Mouse (Mus musculus) cerebellum, adult (tissue): ENCODE measurements at regions not wholly inside any gene's neighbourhood (a gene's known extent, or its start where the extent isn't known, plus 50 kb on each side); places are given as distances from the start of the nearest gene placed in this dataset.

Experiments
- ATAC-seq: cut with Nextera tagmentation; 2 replicates; pipeline ENCODE4 v1.9.2; 2017; ENCODE audit warnings: mild to moderate bottlenecking, moderate library complexity, mixed read lengths; ENCODE audit not compliant: insufficient number of reproducible peaks, low FRiP score, low TSS enrichment

DNA sequence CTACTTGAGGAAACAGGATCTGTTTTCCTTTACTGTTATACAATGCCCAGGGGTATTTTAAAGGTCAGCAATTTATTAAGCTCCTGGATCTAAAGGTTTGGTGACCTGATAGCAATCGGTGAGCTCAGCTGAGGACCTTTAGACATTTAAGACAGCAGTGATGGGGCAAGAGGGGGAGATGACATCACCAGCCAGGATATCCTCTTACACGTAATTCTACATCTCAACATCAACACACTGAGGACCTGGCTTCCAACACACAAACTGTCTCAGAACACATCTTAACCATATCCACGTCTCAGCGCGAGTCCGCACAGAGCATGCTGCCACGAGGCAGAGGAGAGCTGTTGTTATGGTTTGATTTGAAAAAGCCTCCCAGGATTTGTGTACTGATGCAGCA lies 69.2 kb downstream of the Nhlrc3 start:
- ATAC-seq: no peak

DNA sequence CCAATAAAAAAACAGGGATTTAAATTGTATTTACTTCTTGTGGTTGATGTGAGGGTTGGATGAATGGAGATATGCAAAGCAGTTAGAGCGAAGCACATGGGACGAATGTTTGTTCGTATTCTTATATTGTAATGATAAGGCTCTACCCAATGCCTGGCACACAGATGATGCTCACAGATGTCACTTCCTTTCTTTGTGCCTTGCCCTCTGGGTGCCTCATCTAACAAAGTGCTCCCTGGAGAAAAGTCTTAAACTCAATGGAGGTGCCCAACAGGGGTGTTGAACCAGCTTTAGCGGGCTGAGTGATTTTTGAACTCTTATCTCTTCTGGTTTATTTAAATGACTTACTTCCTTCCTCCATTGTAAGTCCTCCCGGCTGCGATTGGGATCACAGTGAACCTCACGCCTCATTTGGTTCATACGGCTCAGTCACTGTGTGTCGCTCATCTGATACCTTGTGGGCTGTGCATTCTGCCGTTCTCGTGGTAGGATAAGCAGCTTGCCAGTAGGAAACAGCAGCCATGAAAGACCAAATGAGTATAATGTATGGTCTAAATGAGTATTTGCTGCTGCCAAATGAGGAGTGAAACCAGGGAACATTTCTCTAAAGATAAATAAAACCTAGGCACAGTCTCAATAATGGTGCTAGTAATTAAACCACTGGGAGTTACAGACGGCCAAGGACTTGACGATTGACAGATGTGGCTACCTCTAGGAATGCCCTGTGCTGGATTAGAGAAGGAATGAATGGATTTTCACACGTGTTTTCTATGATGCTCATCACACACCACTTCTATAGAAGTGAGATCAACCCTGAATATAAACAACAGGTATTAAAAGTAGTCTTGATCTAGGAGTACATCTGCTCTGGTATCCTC lies 81.2 kb downstream of the Nhlrc3 start:
- ATAC-seq: no peak

DNA sequence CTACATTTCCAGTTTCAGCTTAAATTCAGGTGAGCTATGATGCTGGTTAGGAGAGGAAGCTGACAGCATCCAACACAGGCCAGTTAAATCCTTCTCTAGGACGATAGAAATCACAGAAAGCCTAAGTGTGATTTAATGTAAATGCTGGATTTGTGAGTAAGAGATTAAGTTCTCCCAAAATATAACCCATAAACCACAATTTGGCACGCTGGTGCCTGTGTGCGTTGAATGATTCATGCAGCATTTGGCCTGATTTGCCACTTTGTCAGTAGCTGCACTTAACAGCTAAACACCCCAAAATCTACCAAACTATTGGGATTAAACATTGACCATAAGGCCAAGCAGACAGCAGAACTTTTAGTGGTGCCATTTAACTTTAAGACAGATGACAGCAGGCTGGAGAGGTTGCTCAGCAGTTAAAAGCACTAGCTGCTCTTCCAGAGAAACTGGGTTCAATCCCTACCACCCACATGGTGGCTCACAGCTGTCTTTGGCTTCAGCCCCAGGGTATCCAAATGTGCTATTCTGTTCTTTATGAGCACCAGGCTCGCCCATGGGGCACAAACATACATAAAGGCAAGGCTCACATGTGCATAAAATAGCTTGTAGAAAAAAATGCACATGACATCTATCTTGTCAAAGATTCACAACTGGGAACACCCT lies 83.5 kb downstream of the Nhlrc3 start:
- no peak for ATAC-seq

DNA sequence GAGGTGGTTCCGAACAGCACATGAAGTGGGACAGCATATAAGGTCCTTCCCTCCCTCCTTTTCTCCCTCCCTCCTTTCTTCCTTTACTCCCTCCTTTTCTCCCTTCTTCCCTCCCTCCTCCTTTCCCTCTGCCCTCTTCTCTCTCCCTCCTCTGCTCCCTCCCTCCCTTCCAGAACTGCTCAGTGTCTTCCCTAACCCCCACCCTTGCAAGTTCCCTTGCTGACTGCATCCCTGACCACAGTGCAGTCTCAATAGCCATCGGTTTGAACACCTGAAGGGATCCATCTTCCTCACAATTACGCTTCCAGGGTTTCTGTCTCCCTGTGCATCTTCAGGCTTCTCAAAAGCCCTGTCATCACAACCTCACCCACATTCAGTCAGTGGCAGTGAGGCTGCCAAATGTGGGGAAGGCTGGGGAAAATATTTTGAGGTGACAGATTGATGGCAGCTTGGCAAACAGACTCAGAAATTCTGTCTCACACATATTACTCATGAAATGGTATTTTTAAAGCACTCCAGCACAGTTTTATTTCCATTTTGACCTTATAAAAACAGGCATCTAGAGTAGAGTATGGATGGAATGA lies 86.2 kb downstream of the Nhlrc3 start:
- no peak for ATAC-seq

DNA sequence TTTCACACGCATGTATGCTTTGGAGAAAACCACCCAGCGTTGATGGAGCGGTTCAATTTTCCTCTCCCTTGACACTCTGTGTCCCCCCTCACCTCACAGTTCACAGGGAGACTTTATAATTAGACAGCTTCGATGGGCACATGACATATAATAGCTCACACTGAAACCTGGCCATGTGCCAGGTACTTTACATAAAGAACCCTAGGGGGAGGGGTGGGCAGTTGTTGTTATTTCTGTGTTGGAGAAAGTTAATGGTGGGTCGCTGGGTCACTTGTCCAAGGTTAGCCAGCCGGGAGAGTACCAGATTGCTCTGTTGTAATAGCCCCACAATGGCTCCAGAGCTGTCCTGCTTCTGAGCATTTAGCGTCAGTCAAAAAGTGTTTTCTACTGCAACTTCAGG lies 90.2 kb downstream of the Nhlrc3 start:
- no peak for ATAC-seq

DNA sequence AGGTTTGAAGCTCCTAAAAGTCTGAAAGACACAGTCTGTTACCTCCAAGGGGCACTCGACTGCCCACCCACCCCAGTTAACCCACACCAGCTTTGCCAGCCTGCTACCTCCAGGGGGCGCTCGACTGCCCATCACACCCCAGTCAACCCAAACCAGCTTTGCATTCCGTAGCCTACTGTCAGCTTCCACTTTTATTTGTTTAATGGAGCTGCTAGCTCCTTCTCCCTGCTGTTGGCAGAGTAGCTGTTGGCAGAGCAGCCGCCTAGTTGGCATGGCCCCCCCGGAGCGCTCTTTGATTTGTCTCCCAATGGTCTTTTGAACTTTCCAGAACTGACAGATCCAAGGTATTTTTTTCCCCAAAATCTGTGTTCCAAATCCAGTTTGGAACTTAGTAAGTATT lies 91.2 kb downstream of the Nhlrc3 start:
- no peak for ATAC-seq

DNA sequence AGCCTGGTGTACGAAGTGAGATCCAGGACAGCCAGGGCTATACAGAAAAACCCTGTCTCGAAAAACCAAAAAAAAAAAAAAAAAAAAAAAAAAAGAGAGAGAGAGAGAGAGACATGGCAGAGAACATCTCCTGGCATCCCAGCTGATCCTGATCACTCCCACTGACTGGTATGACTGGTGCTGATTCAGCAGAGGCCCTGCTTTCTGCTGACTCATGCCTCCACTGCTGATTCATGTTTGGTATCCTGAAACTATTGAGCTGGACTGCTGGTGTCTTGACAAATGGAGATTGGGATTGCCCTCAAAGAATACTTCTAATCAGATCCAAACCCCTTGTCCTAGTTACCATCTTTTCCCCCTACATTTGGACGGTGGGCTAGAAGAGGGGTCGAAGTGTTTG lies 101.9 kb downstream of the Nhlrc3 start:
- no peak for ATAC-seq

DNA sequence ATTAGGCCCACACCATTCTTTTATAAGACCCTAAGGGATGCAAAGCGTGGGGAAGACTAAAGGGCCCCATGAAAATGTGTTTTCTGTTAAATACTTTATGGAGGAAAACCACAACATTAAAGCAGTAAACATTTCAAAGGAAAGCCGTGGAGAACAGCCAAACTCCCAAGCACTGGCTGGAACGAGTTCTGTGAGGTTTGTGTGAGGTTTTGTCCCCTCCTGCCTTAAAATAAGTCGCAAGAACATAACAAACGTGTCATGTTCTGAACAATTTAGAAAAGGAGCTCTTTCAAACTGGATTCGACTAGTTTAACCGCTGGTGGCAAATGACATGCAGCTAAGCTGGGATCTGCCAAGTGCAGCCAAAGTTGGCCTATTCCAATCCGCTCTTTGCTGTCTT lies 109.4 kb downstream of the Nhlrc3 start:
- ATAC-seq: no peak

DNA sequence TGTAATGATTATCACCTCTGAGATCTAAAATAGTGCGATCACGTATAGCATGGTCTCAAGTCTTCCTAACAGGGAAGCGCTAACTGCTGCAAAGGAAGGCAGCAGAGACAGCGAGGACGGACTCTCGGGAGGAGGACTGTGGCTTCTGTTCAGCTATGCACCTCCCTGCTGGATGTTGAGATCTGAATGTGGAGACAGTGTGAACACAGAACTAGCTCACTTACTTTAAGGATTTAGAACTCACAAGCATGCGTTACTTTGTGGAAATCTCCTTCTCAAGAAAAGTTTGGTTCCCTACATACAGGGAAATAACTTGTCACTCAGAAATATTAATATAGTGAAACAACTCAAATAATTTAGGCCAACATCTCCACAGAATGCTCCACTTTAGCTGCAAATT lies 109.8 kb downstream of the Nhlrc3 start:
- ATAC-seq: no peak

DNA sequence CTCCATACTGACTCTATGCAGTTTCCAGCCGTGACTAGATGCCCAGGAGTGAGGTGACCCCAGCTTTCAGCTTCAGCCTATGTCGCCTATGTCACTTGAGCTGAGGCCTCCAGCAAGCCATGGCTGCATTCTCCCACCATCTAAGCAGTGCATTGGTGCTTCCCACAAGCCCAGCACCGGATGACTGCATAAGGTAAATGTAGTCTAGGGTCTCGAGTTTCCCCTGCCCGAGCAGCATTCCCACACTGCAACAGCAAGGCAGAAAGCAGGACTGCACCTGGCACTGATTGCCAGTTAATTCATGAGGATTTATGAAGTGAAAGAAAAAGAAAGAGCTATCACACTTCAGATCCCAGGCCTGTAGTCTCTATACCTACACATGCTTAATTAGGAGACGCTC lies 119.5 kb downstream of the Nhlrc3 start:
- no peak for ATAC-seq

DNA sequence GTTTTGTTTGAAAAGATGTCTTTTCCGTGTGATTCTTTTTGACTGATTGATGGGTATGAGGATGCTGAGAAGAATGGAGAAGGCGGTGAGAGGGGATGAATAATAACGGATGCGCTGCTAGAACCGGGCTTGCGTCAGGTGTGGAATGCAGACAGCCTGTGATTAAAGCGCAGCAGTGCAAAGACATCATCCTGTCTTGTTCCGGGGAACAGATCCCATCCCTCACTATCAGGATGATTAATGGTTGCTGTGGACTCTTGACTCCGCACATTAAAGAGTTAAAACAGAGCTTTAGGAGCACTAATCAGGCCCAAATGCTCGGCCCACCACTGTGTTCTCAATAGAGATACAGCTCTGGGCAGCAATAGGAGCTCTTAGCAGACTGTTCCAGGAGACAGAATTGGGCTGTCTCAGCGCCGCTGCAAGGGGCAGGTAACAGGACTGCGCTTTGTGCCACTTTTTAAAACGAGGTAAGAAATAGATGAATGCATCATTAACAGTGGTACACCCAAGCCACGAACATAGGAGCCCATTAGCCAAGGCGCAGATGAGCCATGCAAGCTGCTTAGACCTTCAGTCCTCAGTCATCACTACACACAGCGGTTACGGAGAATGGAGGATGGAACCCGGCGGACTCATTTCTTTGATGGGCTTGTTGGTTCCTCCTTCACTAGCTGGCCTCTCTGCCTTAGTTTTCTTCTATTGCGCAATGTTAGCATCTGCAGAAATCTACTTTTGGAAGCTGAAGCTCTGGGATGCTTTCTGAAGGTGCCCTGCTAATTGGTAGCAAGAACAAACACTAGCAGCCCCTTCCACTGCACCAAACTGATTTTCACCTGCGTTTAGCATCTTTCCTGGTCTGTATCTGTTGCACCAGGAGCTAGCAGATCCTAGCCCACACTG lies 121.6 kb downstream of the Nhlrc3 start:
- ATAC-seq: no peak

DNA sequence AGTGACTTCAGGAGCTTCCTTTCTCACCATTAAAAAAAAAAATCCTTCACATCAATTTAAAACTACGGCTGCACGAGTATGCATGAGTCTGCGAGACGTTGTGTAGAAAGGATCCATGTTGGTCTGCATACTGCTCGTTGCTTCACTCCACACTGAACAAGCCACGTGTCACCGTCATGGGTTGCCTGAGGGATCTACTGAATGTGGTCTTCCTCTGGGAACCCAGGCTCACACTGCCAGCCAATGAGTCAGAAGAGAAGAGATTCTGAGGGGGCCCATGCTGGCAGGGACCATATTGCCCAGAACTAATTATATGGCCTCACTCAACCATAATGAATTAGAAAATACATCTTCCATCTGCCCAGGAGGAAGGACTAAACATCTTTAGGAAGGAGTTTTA lies 124.6 kb downstream of the Nhlrc3 start:
- ATAC-seq: no peak

DNA sequence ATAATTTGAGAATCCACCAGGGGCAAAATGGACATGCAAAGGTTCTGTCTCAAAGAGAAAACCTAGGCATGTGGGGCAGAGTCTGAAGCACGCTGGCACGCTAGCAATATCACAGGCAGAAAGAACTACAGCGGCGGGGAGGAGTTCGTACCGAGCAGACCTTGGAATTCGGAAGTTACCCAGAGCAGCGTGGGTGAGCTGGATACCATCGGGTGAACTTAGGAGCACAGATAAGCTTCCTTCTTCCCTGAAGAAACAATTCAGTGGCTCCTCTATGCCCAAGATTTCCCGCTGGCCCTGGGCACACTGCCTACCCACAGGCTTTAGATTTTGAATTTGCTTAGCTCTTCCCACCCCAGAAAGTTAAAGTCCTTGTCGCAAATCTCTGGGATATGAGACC lies 129.1 kb downstream of the Nhlrc3 start:
- ATAC-seq: peak; percentile 49; the same call in 1 of the 2 replicates

DNA sequence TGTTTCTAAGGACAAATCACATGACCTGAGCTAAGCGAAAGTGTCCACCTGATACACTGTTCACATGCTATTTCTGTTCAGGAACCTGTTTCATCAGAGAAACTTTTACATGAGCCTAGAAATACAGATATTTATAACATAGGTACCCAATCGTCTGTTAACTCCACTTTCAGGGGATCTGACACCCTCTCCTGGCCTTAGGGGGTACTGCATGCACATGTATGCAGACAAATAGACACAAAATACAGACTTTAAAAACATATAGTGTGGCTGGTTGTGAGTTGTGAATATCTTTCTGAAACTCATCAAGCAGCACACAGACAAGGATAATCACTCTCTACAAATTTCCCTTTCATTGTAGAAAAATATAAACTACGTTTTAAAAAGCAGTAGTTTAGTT lies 133.6 kb downstream of the Nhlrc3 start:
- ATAC-seq: no peak

DNA sequence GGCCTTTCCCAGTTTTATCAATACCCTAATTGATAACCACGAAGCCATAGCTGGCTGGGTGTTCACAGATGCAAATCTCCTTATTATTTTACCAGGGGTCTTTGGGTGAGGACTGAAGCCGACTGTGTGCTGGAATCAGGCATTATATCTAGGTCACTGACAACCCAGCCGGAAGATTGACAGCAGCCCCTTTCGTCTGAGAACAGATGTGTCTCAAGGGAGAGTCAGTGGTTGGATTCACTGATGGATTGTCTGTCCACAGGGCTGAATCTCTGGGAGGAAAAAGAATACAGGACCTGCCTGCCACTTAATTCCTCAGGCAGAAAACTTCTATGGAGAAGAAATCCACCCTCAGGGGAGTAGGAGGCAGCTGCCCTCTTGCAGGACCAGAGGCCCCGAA lies 135.7 kb downstream of the Nhlrc3 start:
- ATAC-seq: no peak

DNA sequence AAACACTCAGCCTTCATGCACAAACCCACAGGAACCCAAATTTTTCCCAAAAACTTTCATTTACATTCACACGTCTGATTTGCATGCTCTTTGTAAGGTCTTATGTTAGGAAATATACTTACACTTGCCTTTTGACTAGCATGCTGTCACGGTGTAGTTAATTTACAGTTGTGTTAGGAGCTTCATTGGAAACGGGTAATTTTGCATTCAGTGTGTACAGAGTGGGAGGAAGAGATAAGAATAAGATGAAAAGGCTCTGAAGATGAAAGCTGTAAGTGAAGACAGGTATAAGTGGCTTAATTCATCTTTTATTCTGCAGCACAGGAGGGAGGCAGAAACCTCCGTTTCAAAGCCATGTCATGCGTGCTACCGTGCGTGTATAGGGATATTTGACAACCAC lies 136.2 kb downstream of the Nhlrc3 start:
- ATAC-seq: no peak

DNA sequence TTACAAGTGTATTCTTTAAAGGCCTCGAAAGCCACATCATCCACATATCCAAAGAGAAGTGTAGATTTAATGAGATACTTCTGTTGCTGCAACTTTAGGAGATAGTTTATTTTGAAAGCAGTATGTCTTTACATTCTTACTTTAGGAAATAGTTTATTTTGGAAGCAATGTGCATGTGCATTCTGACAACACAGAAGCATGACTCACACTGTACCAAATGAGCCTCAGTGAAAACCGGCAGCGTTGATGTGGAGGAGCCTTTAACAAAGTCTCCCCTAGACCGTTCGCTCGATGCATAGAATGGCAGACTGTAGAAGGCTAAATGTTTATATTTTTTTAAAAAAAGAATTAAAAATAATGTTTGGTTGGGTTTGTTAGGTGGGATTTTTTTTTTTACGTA lies 138.1 kb downstream of the Nhlrc3 start:
- no peak for ATAC-seq

DNA sequence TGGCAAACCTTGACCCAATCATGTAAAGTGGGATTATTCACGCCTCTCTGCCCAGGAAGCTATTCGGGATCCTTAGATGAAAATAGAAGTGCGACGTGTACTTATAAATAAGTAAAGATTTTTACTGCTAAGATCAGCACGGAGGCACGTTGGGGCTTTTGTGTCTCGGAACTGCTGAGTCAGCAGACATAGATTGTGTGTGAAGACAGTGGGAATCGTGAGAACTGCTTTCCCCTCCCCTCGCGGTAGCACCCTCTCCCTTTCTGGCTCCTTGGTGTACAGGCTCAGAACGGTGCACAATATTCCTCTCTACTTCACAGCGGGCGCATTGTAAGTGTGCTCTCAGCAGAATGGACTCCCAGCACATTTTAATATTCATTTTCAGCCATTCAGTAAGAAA lies 138.7 kb downstream of the Nhlrc3 start:
- ATAC-seq: no peak

DNA sequence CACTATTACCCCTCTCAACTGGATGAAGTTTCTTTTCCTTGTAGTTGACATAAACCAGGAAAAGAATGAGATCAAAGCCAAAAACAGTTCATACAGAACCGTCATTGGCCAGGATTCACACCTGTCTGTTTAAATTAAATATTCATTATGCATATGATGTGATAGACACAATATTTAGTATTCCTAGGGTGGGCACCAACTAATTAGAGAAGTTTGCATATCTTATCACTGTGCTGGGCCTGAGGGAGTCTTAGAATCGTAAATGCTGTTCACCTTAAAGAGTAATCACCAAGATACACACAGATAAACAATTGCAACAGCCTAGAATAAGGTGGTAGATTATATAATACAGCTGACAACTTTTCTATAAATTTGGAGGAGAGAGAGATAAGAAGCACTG lies 147.7 kb downstream of the Nhlrc3 start:
- no peak for ATAC-seq
